Mouse (Mus musculus): ENCODE results near the gene Zc2hc1b.

DNA sequence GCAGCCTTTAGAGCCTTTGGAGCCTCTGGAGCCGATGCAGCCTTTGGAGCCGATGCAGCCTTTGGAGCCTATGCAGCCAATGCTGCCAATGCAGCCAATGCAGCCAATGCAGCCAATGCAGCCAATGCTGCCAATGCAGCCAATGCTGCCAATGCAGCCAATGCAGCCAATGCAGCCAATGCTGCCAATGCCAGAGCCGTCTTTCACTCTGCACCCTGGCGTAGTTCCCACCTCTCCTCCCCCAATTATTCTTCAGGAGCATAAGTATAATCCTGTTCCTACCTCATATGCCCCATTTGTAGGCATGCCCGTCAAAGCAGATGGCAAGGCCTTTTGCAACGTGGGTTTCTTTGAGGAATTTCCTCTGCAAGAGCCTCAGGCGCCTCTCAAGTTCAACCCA, 49.9 kb downstream of the Zc2hc1b start:
- TF ChIP-seq CTCF (IDR thresholded peaks at IDR 0.05; ENCODE audit: insufficient read depth, low read depth, low read length) (no peak), POLR2A (IDR thresholded peaks at IDR 0.05; ENCODE audit: insufficient read depth, low read depth, low read length) (no peak)

All from olfactory bulb, adult 2 months (tissue).